Mouse (Mus musculus): Measurements from ENCODE around the gene Pip4k2a. TPM values are rescaled to one million over a fixed set of nuclear protein-coding genes. Genes with fewer than 3 reads are reported as not detected.
"Not testable (repeated sequence)": the region's sequence is repeated elsewhere in the genome, so short reads cannot be mapped to it uniquely, and the experiment has no call there.

The Pip4k2a gene
- total RNA-seq (2021): 10 to 100 TPM; 30.8 to 36.6 TPM
- long read RNA-seq, experiment 1, transcript Pip4k2a-201 (10 exons, 3,477 nt): major isoform, 31 of 45 reads
- long read RNA-seq, experiment 1, partial matches to known transcripts: 4 of 45 reads
- long read RNA-seq, experiment 1, other reads (novel, unspliced or antisense): 10 of 45 reads
- long read RNA-seq, experiment 2, transcript Pip4k2a-201 (10 exons, 3,477 nt): major isoform, 33 of 50 reads
- long read RNA-seq, experiment 2, partial matches to known transcripts: 4 of 50 reads
- long read RNA-seq, experiment 2, other reads (novel, unspliced or antisense): 13 of 50 reads

GRCm38 (mm10) chr2:18998054-18998478 is at the start of gene Pip4k2a, which contains the start of gene 4930426L09Rik:
Gene Pip4k2a, minus strand, starts transcription at chr2:18998126.
Gene 4930426L09Rik, plus strand, starts transcription at chr2:18998343.
- peak; percentile 88 to 92 for DNase-seq (ENCODE audit: low spot score in 2 of 2)

GRCm38 (mm10) chr2:19037907-19038570 is 40.1 kb upstream of the Pip4k2a start:
- no peak for DNase-seq (ENCODE audit: low spot score in 2 of 2)

GRCm38 (mm10) chr2:19037430-19037829 is 39.5 kb upstream of the Pip4k2a start:
- no peak for DNase-seq (ENCODE audit: low spot score in 2 of 2)

- no peak for DNase-seq (ENCODE audit: low spot score in 2 of 2)
These were observed 26.9 kb upstream of the Pip4k2a start for GRCm38 (mm10) chr2:19024807-19025206.

GRCm38 (mm10) chr2:19018034-19018433 is 20.1 kb upstream of the Pip4k2a start:
- no peak for DNase-seq (ENCODE audit: low spot score in 2 of 2)

- DNase-seq (ENCODE audit: low spot score in 2 of 2): no peak
These were observed 18.9 kb upstream of the Pip4k2a start for GRCm38 (mm10) chr2:19016839-19017238.

- DNase-seq (ENCODE audit: low spot score in 2 of 2): no peak
These were observed 18.4 kb upstream of the Pip4k2a start for GRCm38 (mm10) chr2:19016348-19016747.

GRCm38 (mm10) chr2:19011443-19011842 is 13.5 kb upstream of the Pip4k2a start:
- no peak for DNase-seq (ENCODE audit: low spot score in 2 of 2)

GRCm38 (mm10) chr2:19010541-19010940 is 12.6 kb upstream of the Pip4k2a start:
- not testable (repeated sequence) for DNase-seq (ENCODE audit: low spot score in 2 of 2)

- DNase-seq (ENCODE audit: low spot score in 2 of 2): no peak
These were observed 9.7 kb upstream of the Pip4k2a start for GRCm38 (mm10) chr2:19007580-19007979.

GRCm38 (mm10) chr2:19006124-19006523 is 8.2 kb upstream of the Pip4k2a start:
- no peak for DNase-seq (ENCODE audit: low spot score in 2 of 2)

- DNase-seq (ENCODE audit: low spot score in 2 of 2): peak in 1 of 2 experiments; percentile 38
These were observed 6.9 kb upstream of the Pip4k2a start for GRCm38 (mm10) chr2:19004801-19005200.

GRCm38 (mm10) chr2:18999395-18999794 is 1.5 kb upstream of the Pip4k2a start:
- DNase-seq (ENCODE audit: low spot score in 2 of 2): no peak

GRCm38 (mm10) chr2:18997387-18997971 is 447 bp downstream of the Pip4k2a start:
- DNase-seq (ENCODE audit: low spot score in 2 of 2): peak; percentile 37 to 61

- DNase-seq (ENCODE audit: low spot score in 2 of 2): peak in 1 of 2 experiments; percentile 15
These were observed 1.3 kb downstream of the Pip4k2a start for GRCm38 (mm10) chr2:18996451-18997211.

GRCm38 (mm10) chr2:18992512-18993510 is 5.1 kb downstream of the Pip4k2a start:
- DNase-seq (ENCODE audit: low spot score in 2 of 2): no peak

GRCm38 (mm10) chr2:18988885-18989284 is 9.0 kb downstream of the Pip4k2a start:
- DNase-seq (ENCODE audit: low spot score in 2 of 2): no peak

- no peak for DNase-seq (ENCODE audit: low spot score in 2 of 2)
These were observed 12.4 kb downstream of the Pip4k2a start for GRCm38 (mm10) chr2:18985506-18985905.

- peak in 1 of 2 experiments; percentile 22 for DNase-seq (ENCODE audit: low spot score in 2 of 2)
These were observed 13.7 kb downstream of the Pip4k2a start for GRCm38 (mm10) chr2:18984095-18984847.

Data from layer of hippocampus, postnatal 14 days (tissue).